Mouse (Mus musculus) embryonic facial prominence, embryonic 15.5 days (tissue): Measurements from ENCODE around the gene Rpl39. TPM values are rescaled to one million over a fixed set of nuclear protein-coding genes. Genes with fewer than 3 reads are reported as not detected.
A peak's percentile ranks its signal among the peaks of the same experiment; 100 is the strongest.
"Not testable (repeated sequence)": the region's sequence is repeated elsewhere in the genome, so short reads cannot be mapped to it uniquely, and the experiment has no call there.

Experiments
- ATAC-seq: fragments of 200-750 bp; cut with Nextera tagmentation; 2 replicates; pipeline ENCODE4 v1.8.0; 2017; ENCODE audit warnings: low read depth, moderate TSS enrichment; ENCODE audit not compliant: insufficient number of reproducible peaks, low FRiP score, low TSS enrichment
- H3K27ac ChIP-seq: fragments of 300-500 bp; sonication (generic); replicated peaks from 2 replicates; pipeline ENCODE4 v1.5.1; 2015; ENCODE audit warnings: mild to moderate bottlenecking, inconsistent platforms
- H3K27me3 ChIP-seq: fragments of 300-500 bp; sonication (generic); 2 replicates; pipeline ENCODE4 v1.6.1; 2015; ENCODE audit warnings: inconsistent platforms
- H3K36me3 ChIP-seq: fragments of 300-500 bp; sonication (generic); 2 replicates; pipeline ENCODE4 v1.6.1; 2015; ENCODE audit warnings: mild to moderate bottlenecking, inconsistent platforms
- H3K4me1 ChIP-seq: fragments of 300-500 bp; sonication (generic); 2 replicates; pipeline ENCODE4 v1.6.1; 2015; ENCODE audit warnings: inconsistent platforms
- H3K4me2 ChIP-seq: fragments of 300-500 bp; sonication (generic); replicated peaks from 2 replicates; pipeline ENCODE4 v1.6.1; 2015; ENCODE audit warnings: mild to moderate bottlenecking, inconsistent platforms
- H3K4me3 ChIP-seq: fragments of 300-500 bp; sonication (generic); replicated peaks from 2 replicates; pipeline ENCODE4 v1.5.1; 2015; ENCODE audit warnings: mild to moderate bottlenecking, inconsistent platforms
- H3K9ac ChIP-seq: fragments of 300-500 bp; sonication (generic); 2 replicates; pipeline ENCODE4 v1.6.1; 2015; ENCODE audit warnings: inconsistent platforms
- H3K9me3 ChIP-seq: fragments of 300-500 bp; sonication (generic); replicated peaks from 2 replicates; pipeline ENCODE4 v1.6.1; 2016; ENCODE audit warnings: inconsistent platforms
- WGBS: fragments of 180-500 bp; shearing (Covaris S2); methylation state at CpG from one replicate; pipeline ENCODE4 v1.1.7; 2015; 5-methylcytosine and 5-hydroxymethylcytosine counted together
- polyA plus RNA-seq: library from polyadenylated mRNA; unstranded; fragments of >200 nt; fragmentation: Nextera tagmentation; extraction: Ambion mirVana; gene quantifications from 2 replicates; pipeline ENCODE4 v1.2.1, GENCODE M21; 2015

Rpl39 gene
- polyA plus RNA-seq, 1 experiment from 2014 or later: 566 TPM

DNA sequence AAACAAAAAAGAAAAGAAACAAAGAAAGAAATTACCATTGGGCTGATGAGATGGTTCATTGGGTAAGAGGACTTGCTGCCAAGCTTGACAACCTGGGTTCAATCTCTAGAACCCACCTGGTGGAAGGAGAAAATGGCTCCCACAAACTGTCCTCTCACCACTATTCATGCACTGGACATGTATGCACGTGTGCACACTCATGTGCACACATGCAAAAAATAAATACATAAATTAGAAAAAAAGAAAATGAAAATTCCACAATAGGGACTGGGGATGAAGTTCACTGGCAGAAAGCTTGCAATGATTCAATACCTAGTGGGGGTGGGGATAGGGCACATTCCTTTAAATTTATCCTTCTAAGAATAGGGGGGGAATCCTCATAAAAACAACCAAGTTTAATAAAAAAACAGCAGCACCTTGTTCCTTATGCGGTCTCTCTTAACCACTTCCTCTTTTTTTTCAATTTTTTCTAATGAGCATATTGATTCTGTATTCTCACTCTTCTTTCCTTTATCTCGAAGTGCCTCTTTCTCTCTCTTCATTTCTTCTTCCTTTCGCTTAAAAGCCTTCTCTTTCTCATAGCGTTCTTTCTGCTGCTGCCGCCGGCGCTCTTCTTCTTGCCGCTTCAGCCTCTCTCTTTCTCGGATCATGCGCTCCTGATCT, 10.0 kb upstream of the Rpl39 start:
- no peak overlapping the region for H3K4me2 ChIP-seq
- H3K36me3 ChIP-seq: no peaks in the 10 kb centered on the region
- no peak overlapping the region for H3K9ac ChIP-seq
- WGBS: 89% methylated on average over 11 of the region's 11 CpGs
- H3K27ac ChIP-seq: no peak overlapping the region
- ATAC-seq: no peak
- H3K4me3 ChIP-seq: no peak overlapping the region
- H3K27me3 ChIP-seq: no peaks in the 10 kb centered on the region
- no peaks in the 10 kb centered on the region for H3K9me3 ChIP-seq
- no peaks in the 10 kb centered on the region for H3K4me1 ChIP-seq

DNA sequence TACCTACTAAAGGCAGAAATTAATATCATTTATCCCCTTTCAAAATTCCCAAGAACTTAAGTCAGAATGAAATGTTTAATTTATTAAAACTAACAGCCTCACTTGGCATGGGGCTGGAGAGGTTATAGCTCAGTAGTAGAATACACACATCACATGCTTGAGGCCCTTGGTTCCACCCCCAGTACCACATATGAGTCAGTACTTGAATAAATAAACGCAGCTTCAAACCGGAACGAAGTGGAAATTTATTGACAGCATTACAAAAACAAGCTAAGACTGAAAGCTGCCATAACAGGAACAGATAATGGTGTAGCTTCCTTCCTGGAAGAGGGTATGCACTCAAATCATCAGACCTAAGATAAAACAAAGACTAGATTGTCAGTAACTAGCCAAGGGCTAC, 6.3 kb upstream of the Rpl39 start:
- Histone ChIP-seq H3K9ac (no peak overlapping the region), H3K36me3 (no peaks in the 10 kb centered on the region), H3K9me3 (no peaks in the 10 kb centered on the region), H3K27ac (no peak overlapping the region), H3K4me3 (no peak overlapping the region), H3K4me1 (no peaks in the 10 kb centered on the region), H3K4me2 (no peak overlapping the region), H3K27me3 (no peaks in the 10 kb centered on the region)
- WGBS: 85% methylated on average over 3 of the region's 3 CpGs
- no peak for ATAC-seq

DNA sequence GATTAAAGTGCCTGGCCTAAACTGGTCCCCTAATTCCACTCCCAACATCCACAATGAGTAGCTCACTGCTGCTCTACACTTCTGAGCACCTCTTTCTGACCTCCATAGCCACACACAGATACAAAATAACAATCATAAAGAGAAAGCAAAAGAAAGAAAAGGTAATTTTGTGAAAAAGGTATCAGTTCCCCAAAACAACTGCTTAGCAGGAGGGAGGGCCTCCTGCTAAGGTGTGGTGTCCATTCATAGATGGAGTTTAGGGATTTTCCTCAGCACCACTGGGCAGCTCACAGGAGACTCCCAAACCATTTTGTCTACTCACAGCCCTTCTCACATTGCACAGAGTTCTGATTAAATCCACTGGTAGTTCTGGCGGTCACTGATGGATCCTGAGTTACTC, 3.6 kb upstream of the Rpl39 start:
- Histone ChIP-seq H3K4me2 (no peak overlapping the region), H3K27ac (no peak overlapping the region), H3K4me1 (no peaks in the 10 kb centered on the region), H3K9ac (no peak overlapping the region), H3K36me3 (no peaks in the 10 kb centered on the region), H3K27me3 (no peaks in the 10 kb centered on the region), H3K4me3 (no peak overlapping the region), H3K9me3 (no peaks in the 10 kb centered on the region)
- WGBS: 76% methylated on average over 1 of the region's 1 CpGs
- ATAC-seq: no peak

DNA sequence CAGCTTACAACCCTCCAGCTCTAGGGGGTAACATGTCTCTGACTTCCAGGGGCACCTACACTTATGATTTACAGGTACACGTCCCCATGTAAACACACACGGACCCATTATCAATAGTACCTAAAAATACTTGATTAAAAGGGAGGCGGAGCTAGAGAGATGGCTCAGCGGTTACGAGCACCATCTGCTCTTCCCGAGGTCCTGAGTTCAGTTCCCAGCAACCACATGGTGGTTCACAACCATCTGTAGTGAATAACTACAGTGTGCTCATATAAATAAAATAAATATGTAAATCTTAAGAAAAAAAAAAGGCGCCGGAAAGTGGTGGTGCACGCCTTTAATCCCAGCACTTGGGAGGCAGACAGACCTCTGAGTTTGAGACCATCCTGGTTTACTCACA, 463 bp upstream of the Rpl39 start:
- peak; percentile 20; the same call in 1 of the 2 replicates for ATAC-seq
- Histone ChIP-seq H3K36me3 (0 out of 2 replicates have a peak, but pooled peaks cover 4% of the 10 kb centered on the region), H3K4me1 (no peaks in the 10 kb centered on the region), H3K9ac (no peak overlapping the region), H3K4me2 (peak overlapping the region; percentile 52), H3K27ac (peak overlapping the region; percentile 91), H3K4me3 (peak overlapping the region; percentile 50), H3K27me3 (no peaks in the 10 kb centered on the region), H3K9me3 (no peaks in the 10 kb centered on the region)
- 18% methylated on average over 9 of the region's 9 CpGs for WGBS

DNA sequence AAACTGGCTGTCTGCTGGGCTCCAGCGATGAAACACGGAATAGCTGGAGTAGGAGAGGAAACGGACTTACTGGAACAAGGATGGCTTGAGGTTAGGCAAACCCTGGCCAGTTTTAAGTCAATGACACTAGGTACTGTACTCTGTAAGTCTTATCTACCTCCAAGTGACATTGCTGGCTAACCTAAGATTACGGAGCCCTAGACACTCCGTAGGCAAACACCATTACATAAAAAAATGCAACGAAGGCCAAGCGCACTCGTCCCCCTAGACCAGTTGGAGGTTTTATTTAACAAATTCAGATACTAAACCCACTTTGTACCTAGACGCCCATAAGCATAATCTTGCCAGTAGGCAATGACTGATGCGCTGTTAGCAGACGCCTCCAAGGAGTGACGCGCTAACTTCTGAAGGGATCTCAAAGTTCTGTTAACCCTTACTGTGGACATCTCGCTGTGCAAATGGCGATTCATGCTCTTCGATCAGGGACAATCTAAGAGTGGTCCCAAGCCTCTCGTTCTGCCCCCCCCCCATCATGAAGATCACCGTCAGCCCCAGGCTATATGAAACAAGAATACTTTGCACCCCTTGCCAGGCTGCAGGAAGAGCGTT, 780 bp downstream of the Rpl39 start:
- Histone ChIP-seq H3K4me2 (peak overlapping the region; percentile 52), H3K27me3 (no peaks in the 10 kb centered on the region), H3K9ac (peak overlapping the region; percentile 51), H3K4me3 (peak overlapping the region; percentile 50), H3K36me3 (0 out of 2 replicates have a peak, but pooled peaks cover 4% of the 10 kb centered on the region), H3K27ac (peak overlapping the region; percentile 91), H3K9me3 (no peaks in the 10 kb centered on the region), H3K4me1 (no peaks in the 10 kb centered on the region)
- WGBS: 20% methylated on average over 19 of the region's 19 CpGs
- no peak for ATAC-seq

DNA sequence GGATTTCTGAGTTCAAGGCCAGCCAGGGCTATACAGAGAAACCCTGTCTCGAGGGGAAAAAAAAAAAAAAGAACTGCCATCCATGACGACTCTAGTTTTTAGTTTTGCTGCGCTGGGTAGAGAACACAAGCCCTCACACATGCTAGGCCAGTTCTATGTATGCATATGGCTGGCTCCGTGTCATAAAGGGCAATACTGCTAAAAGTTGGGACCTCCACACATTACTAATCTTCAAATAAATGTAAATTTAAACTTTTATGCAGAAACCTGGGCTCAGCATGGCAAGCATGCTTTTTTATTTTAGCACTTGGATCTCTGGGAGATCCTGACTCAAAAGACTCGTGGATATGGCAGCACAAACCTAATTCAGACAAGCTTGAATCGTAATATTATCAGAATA, 4.0 kb downstream of the Rpl39 start:
- no peak overlapping the region for H3K9ac ChIP-seq
- no peaks in the 10 kb centered on the region for H3K4me1 ChIP-seq
- no peaks in the 10 kb centered on the region for H3K9me3 ChIP-seq
- no peak for ATAC-seq
- 54% methylated on average over 6 of the region's 6 CpGs for WGBS
- no peaks in the 10 kb centered on the region for H3K27me3 ChIP-seq
- no peak overlapping the region for H3K4me2 ChIP-seq
- no peak overlapping the region for H3K4me3 ChIP-seq
- 0 out of 2 replicates have a peak, but pooled peaks cover 4% of the 10 kb centered on the region for H3K36me3 ChIP-seq
- H3K27ac ChIP-seq: no peak overlapping the region

DNA sequence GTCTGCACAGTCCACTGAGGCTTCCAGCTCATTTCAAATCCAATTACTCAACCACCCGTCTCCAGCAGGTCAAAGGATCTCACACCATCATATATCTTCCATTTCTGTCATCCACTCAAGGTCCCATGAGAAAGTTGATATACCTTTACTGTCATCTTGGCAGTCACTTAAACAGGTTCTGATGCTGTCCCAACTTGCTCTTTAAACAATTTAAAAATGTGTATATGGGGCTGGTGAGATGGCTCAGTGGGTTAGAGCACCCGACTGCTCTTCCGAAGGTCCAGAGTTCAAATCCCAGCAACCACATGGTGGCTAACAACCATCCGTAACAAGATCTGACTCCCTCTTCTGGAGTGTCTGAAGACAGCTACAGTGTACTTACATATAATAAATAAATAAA, 4.9 kb downstream of the Rpl39 start:
- not testable (repeated sequence) for H3K27ac ChIP-seq, H3K4me1 ChIP-seq, H3K4me2 ChIP-seq, H3K9ac ChIP-seq, H3K9me3 ChIP-seq, H3K4me3 ChIP-seq, H3K36me3 ChIP-seq, H3K27me3 ChIP-seq, ATAC-seq
- WGBS: 64% methylated on average over 4 of the region's 4 CpGs

DNA sequence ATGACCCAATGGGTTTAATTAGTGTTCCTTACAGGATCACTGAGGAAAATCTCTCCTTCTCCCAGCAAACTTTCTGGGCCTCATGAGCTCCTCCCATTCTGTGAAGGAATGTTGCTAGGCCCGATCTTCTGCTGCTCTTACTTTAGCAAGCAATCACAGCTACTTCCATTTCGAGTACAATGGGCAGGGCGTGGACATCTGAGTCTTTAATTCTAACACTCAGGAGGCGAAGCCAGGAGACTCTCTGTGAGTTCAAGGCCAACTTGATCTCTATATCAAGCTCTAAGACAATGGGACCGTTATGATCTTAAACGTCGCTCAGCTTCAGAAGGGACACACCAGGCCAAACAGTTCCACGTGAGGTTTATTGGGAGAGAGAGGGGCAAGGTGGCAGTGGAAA, 8.6 kb downstream of the Rpl39 start:
- Histone ChIP-seq H3K4me1 (no peaks in the 10 kb centered on the region), H3K4me3 (no peak overlapping the region), H3K36me3 (0 out of 2 replicates have a peak, but pooled peaks cover 4% of the 10 kb centered on the region), H3K4me2 (no peak overlapping the region), H3K9me3 (no peaks in the 10 kb centered on the region), H3K27me3 (no peaks in the 10 kb centered on the region), H3K9ac (no peak overlapping the region), H3K27ac (no peak overlapping the region)
- no peak for ATAC-seq
- WGBS: 74% methylated on average over 8 of the region's 8 CpGs

DNA sequence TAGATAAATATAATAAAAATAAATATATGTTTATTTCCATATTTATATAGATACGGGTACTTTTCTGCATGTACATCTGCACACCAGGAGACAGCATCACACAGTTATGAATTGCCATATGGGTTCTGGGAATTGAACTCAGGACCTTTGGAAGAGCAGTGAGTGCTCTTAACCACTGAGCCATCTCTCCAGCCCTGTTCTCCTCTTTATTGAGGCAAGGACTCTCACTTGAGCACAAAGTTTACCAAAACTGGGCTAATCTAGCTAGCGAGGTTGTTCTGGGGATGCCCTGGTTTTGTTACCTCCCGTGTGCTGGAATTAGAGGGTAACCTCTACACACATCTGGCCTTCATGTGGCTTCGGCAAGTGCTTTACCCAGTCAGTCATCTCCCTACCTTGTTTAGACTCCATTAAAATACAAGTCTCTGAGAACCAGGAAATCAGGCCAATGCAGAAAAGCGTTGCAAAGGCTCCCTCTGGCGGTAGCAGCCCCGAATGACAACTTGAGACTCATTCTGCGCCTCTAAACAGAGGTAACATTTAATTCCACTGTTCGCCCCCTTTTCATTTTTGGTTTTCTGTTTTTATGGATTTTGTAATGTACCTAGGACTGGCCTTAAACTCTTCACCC, 10.8 kb downstream of the Rpl39 start:
- no peak overlapping the region for H3K27ac ChIP-seq
- H3K9me3 ChIP-seq: no peaks in the 10 kb centered on the region
- no peak overlapping the region for H3K4me3 ChIP-seq
- no peak overlapping the region for H3K4me2 ChIP-seq
- WGBS: 33% methylated on average over 9 of the region's 9 CpGs
- no peaks in the 10 kb centered on the region for H3K4me1 ChIP-seq
- no peaks in the 10 kb centered on the region for H3K36me3 ChIP-seq
- no peaks in the 10 kb centered on the region for H3K27me3 ChIP-seq
- no peak for ATAC-seq
- H3K9ac ChIP-seq: no peak overlapping the region

DNA sequence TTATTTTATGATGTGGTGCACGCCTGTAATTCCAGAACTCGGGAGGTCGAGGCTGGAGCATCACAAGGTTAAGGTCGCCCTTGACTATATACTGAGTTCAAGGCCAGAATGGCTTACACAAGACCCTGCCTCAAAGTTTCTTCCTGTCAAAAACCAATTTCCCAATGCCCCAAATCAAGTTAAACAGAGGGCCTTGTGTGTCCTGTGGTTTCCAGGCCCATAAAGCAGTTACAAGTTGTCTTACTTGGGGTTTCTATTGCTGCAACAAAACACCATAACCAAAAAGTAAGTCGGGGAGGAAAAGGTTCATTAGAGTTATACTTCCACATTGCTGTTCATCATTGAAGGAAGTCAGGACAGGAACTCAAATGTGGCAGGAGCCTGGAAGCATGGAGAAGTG, 16.4 kb downstream of the Rpl39 start:
- no peak for ATAC-seq
- Histone ChIP-seq H3K36me3 (no peaks in the 10 kb centered on the region), H3K4me1 (no peaks in the 10 kb centered on the region), H3K4me3 (no peak overlapping the region), H3K27me3 (no peaks in the 10 kb centered on the region), H3K27ac (no peak overlapping the region), H3K9me3 (no peaks in the 10 kb centered on the region), H3K9ac (no peak overlapping the region), H3K4me2 (no peak overlapping the region)
- 78% methylated on average over 5 of the region's 5 CpGs for whole genome bisulfite sequencing

DNA sequence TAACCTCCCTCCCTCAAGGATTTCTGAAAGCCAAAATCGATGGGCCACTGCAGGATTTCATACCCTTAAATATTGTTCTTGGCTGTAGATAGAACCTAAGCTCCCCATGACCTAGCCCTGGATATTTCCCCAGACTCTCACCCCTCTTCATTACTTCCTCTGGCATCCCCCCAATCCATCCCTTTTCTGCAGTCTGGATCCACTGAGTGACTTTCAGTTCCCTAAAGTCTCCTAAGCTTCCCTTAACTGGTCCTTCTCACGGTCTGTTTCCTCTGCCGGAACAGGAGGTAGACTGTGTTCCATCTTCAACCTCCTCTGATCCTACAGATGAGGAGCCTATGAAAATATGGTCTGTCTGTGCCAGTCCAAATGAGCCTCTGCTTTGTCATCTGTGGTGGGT, 17.9 kb downstream of the Rpl39 start:
- 87% methylated on average over 3 of the region's 3 CpGs for WGBS
- H3K4me3 ChIP-seq: no peak overlapping the region

More for the DNA sequence above, 17.9 kb downstream of the Rpl39 start:
- Histone ChIP-seq H3K36me3 (no peaks in the 10 kb centered on the region), H3K27ac (no peak overlapping the region), H3K9me3 (no peaks in the 10 kb centered on the region), H3K9ac (no peak overlapping the region), H3K27me3 (no peaks in the 10 kb centered on the region), H3K4me2 (no peak overlapping the region), H3K4me1 (no peaks in the 10 kb centered on the region)
- ATAC-seq: no peak
